Mouse (Mus musculus): ENCODE measurements at regions not wholly inside any gene's neighbourhood (a gene's known extent, or its start where the extent isn't known, plus 50 kb on each side); places are given as distances from the start of the nearest gene placed in this dataset.

GRCm38 (mm10) chr10:21804761-21805160 is 77.2 kb upstream of the Sgk1 start:
- TF ChIP-seq POLR2A (IDR thresholded peaks at IDR 0.05; ENCODE audit: low read depth, low read length) (no peak), CTCF (IDR thresholded peaks at IDR 0.05; ENCODE audit: extremely low read depth, insufficient read length, insufficient replicate concordance, low read depth, low read length) (no peak)
